Mouse (Mus musculus): Measurements from ENCODE around the gene Zbtb25. TPM values are rescaled to one million over a fixed set of nuclear protein-coding genes. Genes with fewer than 3 reads are reported as not detected.

Gene Zbtb25
- polyA plus RNA-seq, 1 experiment from 2014 or later: 11.8 TPM

DNA sequence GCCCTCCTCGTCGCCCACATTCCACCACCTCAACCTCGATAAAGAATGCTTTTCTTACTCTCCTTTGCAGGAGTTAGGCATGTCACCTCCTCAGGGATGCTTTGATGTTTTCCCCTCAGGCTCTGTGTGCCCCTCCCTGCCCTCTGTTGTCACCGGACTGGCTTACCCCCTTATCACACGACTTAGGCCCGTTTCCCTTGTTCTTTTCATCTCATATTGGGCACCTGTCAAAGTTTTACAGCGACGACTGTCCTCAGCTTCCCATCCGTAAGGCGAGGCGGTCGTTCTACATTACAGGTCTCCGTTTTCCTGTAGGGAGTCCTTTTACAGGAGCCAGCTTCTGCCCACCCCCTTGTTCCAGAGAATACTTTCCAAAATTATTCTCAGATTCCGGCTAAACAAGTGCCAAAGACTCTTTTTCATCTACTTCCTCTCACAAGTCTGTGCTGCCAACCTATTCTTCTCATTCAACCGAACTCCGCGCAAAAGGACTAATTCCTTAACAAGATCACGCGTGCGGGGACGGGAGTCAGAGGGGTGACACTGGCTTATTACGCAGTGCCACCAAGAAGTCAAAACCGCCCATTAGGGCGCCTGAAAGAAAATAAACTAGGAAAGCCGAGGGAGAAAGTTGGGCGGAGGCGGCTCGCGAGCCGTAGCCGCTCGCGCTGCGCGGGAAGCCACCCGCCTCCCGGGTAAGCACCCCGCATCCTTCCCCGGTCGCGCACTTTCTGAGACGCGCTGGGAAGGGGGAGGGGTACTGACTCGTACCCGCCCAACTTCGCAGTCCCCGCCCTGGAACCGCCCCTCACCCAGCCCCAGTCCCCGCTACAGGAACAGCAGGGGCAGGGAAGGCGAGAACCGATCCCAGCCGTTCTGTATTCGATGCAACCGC is 33.8 kb upstream of the Zbtb25 start:
- Histone ChIP-seq H3K4me3 (peak overlapping the region; percentile 61), H3K9me3 (no peaks in the 10 kb centered on the region), H3K9ac (peak overlapping the region; percentile 80), H3K27me3 (replicated peaks) (peaks cover 35% of the 10 kb centered on the region), H3K4me2 (peak overlapping the region; percentile 97), H3K27ac (replicated peaks) (peak overlapping the region; percentile 92), H3K4me1 (peaks cover 33% of the 10 kb centered on the region), H3K36me3 (no peaks in the 10 kb centered on the region; the same call in 1 of the 2 replicates)
- ATAC-seq (ENCODE audit: extremely low read depth, insufficient number of reproducible peaks, low FRiP score, low TSS enrichment): peak; percentile 83
- 1% methylated on average over 54 of the region's 54 CpGs for WGBS

DNA sequence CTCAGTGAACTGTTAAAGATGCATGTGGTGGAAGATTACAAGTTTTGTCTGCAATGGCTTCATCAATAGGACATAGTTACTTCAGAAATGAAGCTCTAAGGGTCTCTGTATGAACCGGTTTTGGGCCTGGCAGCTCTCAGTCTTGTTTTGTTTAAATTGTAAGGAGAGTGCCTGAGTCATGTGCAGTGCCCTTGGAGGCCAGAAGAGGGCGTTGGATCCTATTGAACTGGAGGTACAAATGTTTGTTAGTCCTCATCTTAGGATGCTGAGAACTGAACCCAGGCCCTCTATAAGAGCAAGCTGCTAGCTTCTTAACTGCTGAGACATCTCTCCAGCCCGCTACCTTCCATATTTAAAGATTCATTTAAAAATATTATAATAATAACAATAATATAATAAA is 32.3 kb upstream of the Zbtb25 start:
- H3K27ac ChIP-seq (replicated peaks): no peak overlapping the region
- no peak overlapping the region for H3K9ac ChIP-seq
- no peaks in the 10 kb centered on the region; the same call in 1 of the 2 replicates for H3K36me3 ChIP-seq
- H3K9me3 ChIP-seq: no peaks in the 10 kb centered on the region
- no peak overlapping the region for H3K4me2 ChIP-seq
- no peak for ATAC-seq (ENCODE audit: extremely low read depth, insufficient number of reproducible peaks, low FRiP score, low TSS enrichment)
- peaks cover 34% of the 10 kb centered on the region for H3K4me1 ChIP-seq
- 52% methylated on average over 3 of the region's 3 CpGs for WGBS
- no peak overlapping the region for H3K4me3 ChIP-seq
- H3K27me3 ChIP-seq (replicated peaks): peaks cover 22% of the 10 kb centered on the region

DNA sequence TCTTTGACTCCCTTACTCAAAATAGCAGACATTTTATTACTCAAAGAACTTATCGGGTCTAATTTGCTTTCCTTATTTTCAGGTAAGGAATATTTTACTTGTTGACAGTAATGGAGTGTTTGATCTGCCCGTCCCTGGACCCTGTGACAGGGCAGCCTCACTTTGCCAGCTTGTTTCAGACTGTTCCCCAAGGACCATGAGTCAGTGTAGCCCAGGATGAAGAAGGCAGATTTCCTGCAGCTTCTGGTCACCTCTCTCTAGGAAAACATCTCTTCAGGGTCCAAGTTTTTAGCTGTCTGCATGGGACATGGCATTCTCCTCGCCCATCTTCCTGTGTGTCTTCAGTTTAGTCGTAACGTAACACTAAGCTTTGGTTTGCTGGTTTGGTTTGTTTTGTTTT is 27.9 kb upstream of the Zbtb25 start:
- no peak overlapping the region for H3K9ac ChIP-seq
- no peaks in the 10 kb centered on the region for H3K9me3 ChIP-seq
- H3K4me2 ChIP-seq: no peak overlapping the region
- no peaks in the 10 kb centered on the region for H3K27me3 ChIP-seq (replicated peaks)
- peaks cover 5% of the 10 kb centered on the region for H3K36me3 ChIP-seq
- peaks cover 10% of the 10 kb centered on the region for H3K4me1 ChIP-seq
- WGBS: 85% methylated on average over 5 of the region's 5 CpGs
- H3K27ac ChIP-seq (replicated peaks): no peak overlapping the region
- ATAC-seq (ENCODE audit: extremely low read depth, insufficient number of reproducible peaks, low FRiP score, low TSS enrichment): no peak
- no peak overlapping the region for H3K4me3 ChIP-seq

DNA sequence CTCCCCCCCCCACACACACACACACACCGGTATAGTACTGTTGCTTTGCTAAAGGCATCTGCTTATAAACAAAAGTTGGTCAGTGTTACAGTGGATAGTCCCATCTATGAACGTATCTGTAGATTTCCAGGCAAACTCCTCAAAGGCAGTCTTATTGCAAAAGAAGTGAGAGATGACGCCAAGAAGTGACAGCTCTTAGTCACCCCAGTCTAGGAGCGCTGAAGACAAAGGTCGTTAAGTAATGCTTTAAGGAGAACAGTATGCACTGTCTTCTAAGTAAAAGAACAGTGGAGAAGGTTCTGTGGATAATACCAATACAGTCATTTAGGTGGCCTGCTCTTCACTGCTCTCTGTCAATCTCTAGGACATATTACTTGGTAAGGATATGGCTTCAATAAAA is 23.6 kb upstream of the Zbtb25 start:
- no peak for ATAC-seq (ENCODE audit: extremely low read depth, insufficient number of reproducible peaks, low FRiP score, low TSS enrichment)
- 73% methylated on average over 5 of the region's 5 CpGs for WGBS

DNA sequence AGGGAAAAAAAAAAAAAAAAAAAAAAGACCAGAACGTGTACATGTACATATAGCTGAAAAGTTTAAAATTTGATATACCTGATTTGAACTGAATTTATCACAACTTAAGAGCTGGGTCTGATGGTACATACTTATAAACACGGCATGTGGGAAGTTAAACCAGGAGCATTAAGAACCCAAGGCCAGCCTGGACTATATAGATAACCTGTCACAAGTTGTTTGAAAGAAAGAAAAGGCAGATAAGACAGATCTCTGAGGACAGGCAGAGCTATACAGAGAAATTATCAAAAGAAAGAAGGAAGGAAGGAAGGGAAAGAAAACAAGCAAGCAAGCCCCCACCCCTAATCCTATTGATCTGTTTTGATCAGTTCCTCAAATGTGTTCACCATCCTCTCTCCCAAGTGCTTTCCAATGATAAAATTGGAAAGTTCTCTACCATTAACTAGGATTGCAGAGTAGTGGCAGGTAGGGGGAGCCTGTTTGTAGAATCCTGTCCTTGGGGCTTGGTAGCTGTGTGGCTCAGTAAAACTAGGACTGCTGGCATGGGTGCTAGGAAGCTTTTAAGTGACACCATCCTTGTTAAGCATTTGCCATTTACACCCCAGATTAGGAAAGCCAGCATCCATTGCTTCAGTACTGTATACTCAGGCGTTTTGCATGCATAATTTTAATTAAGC is 22.3 kb upstream of the Zbtb25 start:
- Histone ChIP-seq H3K4me2 (no peak overlapping the region), H3K4me3 (no peak overlapping the region), H3K27ac (replicated peaks) (no peak overlapping the region), H3K27me3 (replicated peaks) (no peaks in the 10 kb centered on the region), H3K36me3 (peaks cover 37% of the 10 kb centered on the region), H3K9me3 (no peaks in the 10 kb centered on the region), H3K4me1 (0 out of 2 replicates have a peak, but pooled peaks cover 7% of the 10 kb centered on the region), H3K9ac (no peak overlapping the region)
- ATAC-seq (ENCODE audit: extremely low read depth, insufficient number of reproducible peaks, low FRiP score, low TSS enrichment): no peak
- WGBS: 61% methylated on average over 3 of the region's 3 CpGs

More for the DNA sequence above, 23.6 kb upstream of the Zbtb25 start:
- Histone ChIP-seq H3K36me3 (peaks cover 31% of the 10 kb centered on the region), H3K9ac (no peak overlapping the region), H3K9me3 (no peaks in the 10 kb centered on the region), H3K4me2 (no peak overlapping the region), H3K27ac (replicated peaks) (no peak overlapping the region), H3K4me1 (peaks cover 7% of the 10 kb centered on the region; the same call in 1 of the 2 replicates), H3K27me3 (replicated peaks) (no peaks in the 10 kb centered on the region), H3K4me3 (no peak overlapping the region)

DNA sequence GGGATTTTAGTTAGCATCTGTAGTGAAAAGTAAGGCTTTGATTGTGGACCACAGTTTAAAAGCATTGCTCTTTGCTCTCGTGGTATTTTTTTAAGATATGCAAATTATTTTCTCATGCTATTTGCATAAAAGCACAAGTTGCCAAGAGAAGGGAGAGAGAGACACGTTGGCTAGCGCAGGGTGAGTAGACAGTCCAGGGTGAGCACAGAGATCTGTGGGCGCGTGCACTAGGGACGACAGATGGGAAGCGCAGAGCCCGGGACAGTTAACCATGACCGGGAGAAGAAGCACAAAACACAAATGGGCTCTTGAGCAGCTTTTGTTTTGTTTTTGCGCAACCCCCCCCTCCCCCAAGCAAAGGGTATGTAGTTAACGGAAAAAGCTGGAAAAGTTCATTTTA is 19.4 kb upstream of the Zbtb25 start:
- Histone ChIP-seq H3K27me3 (replicated peaks) (no peaks in the 10 kb centered on the region), H3K27ac (replicated peaks) (no peak overlapping the region), H3K4me1 (0 out of 2 replicates have a peak, but pooled peaks cover 7% of the 10 kb centered on the region), H3K9me3 (no peaks in the 10 kb centered on the region), H3K4me3 (no peak overlapping the region), H3K36me3 (peaks cover 52% of the 10 kb centered on the region), H3K4me2 (no peak overlapping the region), H3K9ac (no peak overlapping the region)
- 87% methylated on average over 11 of the region's 11 CpGs for WGBS
- no peak for ATAC-seq (ENCODE audit: extremely low read depth, insufficient number of reproducible peaks, low FRiP score, low TSS enrichment)

DNA sequence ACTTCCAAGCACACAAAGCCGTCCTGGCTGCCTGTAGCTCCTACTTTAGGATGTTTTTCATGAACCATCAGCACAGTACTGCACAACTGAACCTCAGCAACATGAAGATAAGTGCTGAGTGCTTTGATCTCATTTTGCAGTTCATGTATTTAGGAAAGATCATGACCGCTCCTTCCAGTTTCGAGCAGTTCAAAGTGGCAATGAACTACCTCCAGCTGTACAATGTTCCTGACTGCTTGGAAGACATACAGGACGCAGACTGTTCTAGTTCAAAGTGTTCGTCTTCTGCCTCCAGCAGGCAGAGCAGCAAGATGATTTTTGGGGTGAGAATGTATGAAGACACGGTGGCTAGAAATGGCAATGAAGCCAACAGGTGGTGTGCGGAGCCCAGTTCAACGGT is 15.9 kb upstream of the Zbtb25 start:
- Histone ChIP-seq H3K4me2 (no peak overlapping the region), H3K27ac (replicated peaks) (no peak overlapping the region), H3K4me3 (no peak overlapping the region), H3K9me3 (no peaks in the 10 kb centered on the region), H3K27me3 (replicated peaks) (no peaks in the 10 kb centered on the region), H3K36me3 (peaks cover 57% of the 10 kb centered on the region), H3K9ac (no peak overlapping the region), H3K4me1 (peaks cover 6% of the 10 kb centered on the region)
- ATAC-seq (ENCODE audit: extremely low read depth, insufficient number of reproducible peaks, low FRiP score, low TSS enrichment): no peak
- WGBS: 81% methylated on average over 8 of the region's 8 CpGs

DNA sequence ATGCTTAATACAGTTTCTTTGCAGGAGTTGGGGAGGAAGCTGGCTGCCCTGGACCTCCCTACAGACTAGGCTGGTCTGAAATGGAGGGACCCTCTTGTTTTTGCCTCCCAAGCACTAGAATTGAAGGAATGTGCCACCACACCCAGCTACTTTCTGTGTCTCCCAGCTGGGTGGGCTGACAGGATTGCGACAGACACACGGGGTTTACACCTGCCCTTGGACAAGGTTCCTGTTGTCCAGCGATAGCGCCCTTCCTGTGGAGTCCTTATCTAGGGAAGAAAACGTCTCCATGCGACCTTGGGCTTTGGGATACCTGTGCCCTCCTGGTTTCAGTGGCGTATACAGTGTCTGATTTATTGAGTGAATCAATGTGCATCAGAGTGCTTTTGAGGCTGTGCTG is 10.7 kb upstream of the Zbtb25 start:
- Histone ChIP-seq H3K36me3 (peaks cover 17% of the 10 kb centered on the region), H3K4me1 (peaks cover 54% of the 10 kb centered on the region), H3K27ac (replicated peaks) (peak overlapping the region; percentile 34), H3K9me3 (no peaks in the 10 kb centered on the region), H3K4me2 (no peak overlapping the region), H3K4me3 (no peak overlapping the region), H3K27me3 (replicated peaks) (no peaks in the 10 kb centered on the region), H3K9ac (no peak overlapping the region)
- ATAC-seq (ENCODE audit: extremely low read depth, insufficient number of reproducible peaks, low FRiP score, low TSS enrichment): no peak
- 57% methylated on average over 7 of the region's 7 CpGs for WGBS

DNA sequence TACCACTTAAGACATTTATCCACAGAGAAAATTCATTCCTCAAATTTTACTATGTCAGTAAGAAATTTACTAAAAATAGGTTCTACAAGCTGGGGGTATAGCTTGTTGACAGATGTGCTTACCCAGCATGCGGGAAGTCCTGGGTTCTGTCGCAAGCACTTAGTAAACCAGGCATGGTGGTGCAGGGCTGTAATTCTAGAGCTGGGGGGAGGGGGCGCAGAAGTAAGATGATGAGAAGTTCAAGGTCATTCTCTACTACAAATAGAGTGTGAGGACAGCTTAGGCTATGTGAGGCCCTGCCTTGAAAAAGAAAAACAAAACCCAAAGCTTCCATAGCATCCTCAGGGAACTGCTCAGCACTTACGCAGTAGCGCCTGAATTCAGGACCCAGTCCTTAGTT is 9.2 kb upstream of the Zbtb25 start:
- H3K27ac ChIP-seq (replicated peaks): peak overlapping the region; percentile 78
- H3K9me3 ChIP-seq: no peaks in the 10 kb centered on the region
- H3K27me3 ChIP-seq (replicated peaks): no peaks in the 10 kb centered on the region
- ATAC-seq (ENCODE audit: extremely low read depth, insufficient number of reproducible peaks, low FRiP score, low TSS enrichment): no peak
- peaks cover 70% of the 10 kb centered on the region for H3K4me1 ChIP-seq
- 60% methylated on average over 5 of the region's 5 CpGs for WGBS
- peaks cover 11% of the 10 kb centered on the region for H3K36me3 ChIP-seq
- H3K4me3 ChIP-seq: no peak overlapping the region
- H3K4me2 ChIP-seq: peak overlapping the region; percentile 16; the same call in 1 of the 2 replicates
- H3K9ac ChIP-seq: no peak overlapping the region

DNA sequence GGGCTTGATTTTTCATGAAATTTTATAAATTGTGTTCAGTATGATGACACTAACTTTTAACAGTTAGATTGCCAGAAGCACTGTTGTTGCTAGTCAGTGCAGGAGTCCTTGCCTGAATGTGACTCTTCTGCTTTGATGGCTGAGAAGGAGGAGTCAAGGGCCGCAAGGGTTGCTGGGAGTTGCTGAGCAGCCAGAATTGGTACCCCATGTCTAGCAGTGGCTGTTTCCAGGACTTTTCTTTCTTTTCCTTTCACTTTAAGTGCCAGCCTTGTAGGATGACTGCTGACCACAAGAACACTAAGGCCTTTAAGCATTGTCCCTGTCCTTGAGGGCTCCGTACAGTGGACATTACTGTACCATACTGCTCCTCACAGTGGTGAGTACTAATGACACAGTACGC is 8.3 kb upstream of the Zbtb25 start:
- peaks cover 76% of the 10 kb centered on the region for H3K4me1 ChIP-seq
- WGBS: 87% methylated on average over 3 of the region's 3 CpGs
- peak overlapping the region; percentile 78 for H3K27ac ChIP-seq (replicated peaks)
- no peak overlapping the region for H3K4me3 ChIP-seq
- ATAC-seq (ENCODE audit: extremely low read depth, insufficient number of reproducible peaks, low FRiP score, low TSS enrichment): no peak
- peaks cover 5% of the 10 kb centered on the region; the same call in 1 of the 2 replicates for H3K36me3 ChIP-seq
- no peak overlapping the region for H3K9ac ChIP-seq
- no peaks in the 10 kb centered on the region for H3K27me3 ChIP-seq (replicated peaks)
- H3K4me2 ChIP-seq: no peak overlapping the region
- no peaks in the 10 kb centered on the region for H3K9me3 ChIP-seq

DNA sequence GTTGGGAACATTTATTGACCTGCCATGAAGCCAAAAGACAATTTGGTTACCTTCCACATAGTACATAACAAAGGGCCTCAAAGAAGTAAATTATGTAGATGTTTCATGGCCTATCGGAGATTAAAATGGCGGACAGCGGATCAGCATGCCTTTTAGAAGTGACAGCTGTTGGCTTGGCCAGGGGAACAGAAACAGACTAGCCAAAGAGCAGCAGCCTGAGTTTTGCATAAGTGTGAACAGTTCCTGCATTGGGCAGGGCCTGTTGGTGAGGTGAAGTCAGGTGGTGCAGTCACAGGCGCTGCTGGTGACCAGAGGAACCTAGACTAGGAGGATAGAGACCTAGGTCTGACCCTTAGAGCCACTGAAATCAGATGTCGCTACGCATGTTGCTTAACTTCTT is 7.7 kb upstream of the Zbtb25 start:
- Histone ChIP-seq H3K9ac (no peak overlapping the region), H3K4me3 (no peak overlapping the region), H3K9me3 (no peaks in the 10 kb centered on the region), H3K27ac (replicated peaks) (peak overlapping the region; percentile 78; the same call in 1 of the 2 replicates), H3K27me3 (replicated peaks) (no peaks in the 10 kb centered on the region), H3K4me1 (peaks cover 83% of the 10 kb centered on the region), H3K4me2 (no peak overlapping the region), H3K36me3 (peaks cover 7% of the 10 kb centered on the region)
- ATAC-seq (ENCODE audit: extremely low read depth, insufficient number of reproducible peaks, low FRiP score, low TSS enrichment): no peak
- 93% methylated on average over 6 of the region's 6 CpGs for WGBS

All from heart, embryonic 13.5 days (tissue).